Mouse (Mus musculus): ENCODE measurements around the gene Ndufs3.

Ndufs3 gene

DNA sequence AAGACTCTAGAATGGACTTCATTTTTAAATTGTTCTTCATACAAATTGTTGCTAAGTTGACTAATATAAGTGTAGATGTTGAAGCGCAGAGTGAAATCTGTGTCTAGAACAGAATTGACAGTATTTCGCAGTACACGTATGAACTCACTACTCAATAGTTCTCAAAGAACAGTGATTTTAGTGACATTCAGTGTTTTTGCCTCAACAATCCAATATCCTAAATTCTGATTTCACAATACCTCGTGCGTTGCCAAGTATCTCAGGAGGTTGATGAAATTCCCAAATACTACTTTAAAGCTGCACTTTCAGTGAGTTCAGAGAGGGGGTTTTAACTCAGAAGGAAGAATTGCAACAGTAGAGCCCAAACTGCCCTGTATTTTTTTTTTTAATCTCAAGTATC lies 56.3 kb downstream of the Ndufs3 start:
- no peak for DNase-seq (ENCODE audit: low read depth)

DNA sequence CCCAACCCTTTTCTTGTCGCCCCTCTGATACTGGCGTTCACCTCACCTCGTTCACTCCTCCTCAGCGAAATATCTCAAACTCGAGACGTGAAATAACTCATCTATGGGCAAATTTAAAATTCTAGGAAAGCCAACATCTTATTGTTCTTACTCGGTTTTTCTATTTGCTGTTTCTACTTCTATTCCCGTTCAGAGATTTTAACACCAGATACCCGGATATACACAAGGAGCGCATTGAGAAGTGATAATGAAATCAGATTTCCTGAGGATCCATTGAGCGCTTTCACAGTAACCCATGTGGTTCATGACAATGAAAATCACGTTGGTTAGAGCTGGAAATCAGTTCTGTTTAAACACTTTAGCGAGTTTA lies 57.0 kb downstream of the Ndufs3 start:
- no peak for DNase-seq (ENCODE audit: low read depth)

DNA sequence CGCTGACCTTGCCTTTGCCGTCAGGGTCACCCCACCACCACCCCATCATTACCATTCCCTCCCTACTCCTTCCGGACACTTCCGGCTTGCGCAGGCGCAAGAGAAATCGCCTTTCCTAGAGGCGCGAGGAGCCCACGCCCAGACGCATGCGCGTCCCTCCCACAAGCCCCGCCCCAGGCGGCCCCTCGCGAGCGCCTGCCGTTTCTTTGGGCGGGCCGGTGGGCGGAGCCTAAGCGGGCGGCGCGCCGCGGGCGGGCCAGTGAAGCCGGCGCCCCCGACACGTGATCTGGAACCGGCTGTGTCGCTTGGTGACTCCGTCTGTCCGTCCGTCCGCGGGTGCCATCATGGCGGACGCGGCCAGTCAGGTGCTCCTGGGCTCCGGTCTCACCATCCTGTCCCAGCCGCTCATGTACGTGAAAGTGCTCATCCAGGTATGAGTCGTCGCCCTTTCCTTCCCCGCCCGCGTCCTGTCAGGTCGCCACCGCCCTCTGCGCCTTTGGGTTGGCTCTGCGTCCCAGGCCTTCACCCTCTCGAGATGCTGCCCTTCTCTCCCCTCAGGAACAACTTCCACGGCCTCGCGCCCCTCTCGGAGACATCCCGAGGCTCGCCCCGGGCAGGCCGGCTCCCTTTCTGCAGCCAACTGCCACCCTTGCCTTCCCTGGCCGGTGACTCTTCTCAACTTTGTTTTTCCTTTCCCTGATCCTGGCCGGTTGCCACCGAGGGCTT lies 57.5 kb downstream of the Ndufs3 start, which contains the start of gene Mtch2:
Gene Mtch2, plus strand, starts transcription at position 201 of the 726 bp plus-strand sequence.
- DNase-seq (ENCODE audit: low read depth), result peak; percentile 94

DNA sequence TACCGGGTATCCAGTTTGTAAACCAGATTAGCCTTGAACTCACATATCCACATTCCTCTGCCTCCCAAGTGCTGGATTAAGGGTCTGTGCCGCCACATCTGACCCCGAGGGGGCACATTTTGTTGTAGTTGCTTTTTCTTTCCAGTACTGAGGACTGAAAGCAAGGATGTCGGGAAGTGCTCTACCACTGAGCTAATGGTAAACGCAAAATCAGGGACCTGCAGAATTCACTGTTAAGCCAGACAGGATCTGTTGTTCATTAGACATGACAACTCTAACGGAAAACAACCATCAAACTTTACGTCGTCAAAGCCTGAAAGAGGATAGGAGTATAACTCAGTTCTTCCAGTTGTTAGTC lies 58.1 kb downstream of the Ndufs3 start:
- DNase-seq (ENCODE audit: low read depth), result no peak

DNA sequence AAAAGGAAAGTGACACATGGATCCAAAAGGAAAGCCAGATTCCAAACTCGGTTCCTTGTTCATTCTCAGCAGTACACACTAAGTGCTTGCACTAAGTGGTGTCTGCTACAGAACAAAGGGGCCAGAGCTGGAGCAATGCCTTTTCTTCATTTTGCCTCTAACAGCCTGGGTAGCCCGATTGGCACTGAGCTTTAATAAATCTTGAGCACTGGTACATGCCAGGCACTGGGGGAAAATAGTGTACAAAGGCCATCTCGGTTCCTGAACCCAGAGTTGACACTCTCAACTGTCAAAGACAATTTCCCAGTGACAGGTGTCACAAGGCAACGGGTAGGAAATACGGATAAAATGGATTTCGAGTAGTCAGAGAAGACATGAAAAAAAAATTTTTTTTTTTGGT lies 58.5 kb downstream of the Ndufs3 start:
- no peak for DNase-seq (ENCODE audit: low read depth)

DNA sequence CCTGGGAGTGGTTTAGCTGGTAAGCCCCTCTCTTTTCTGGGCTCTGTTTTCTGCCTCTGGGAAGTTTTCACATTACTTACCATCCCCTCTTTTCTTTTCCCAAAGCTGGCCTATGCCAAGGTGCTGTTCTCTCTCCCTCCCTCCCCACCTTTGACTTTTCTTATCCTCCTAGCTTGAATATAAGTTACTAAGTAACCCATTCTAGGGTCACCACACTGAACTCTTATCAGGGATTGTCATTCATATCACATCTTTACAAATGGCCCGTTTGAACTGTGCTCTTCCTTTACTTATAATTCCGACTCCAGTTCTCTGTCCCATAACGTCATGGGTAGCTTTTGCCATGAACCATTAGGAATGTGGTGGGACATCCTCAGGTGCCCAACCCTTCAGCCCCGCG lies 59.4 kb downstream of the Ndufs3 start:
- no peak for DNase-seq (ENCODE audit: low read depth)

All from c-Kit-positive CD71-negative TER-119-negative erythroid progenitor cells, embryonic 14.5 days (primary cell).